Mouse (Mus musculus): ENCODE data around the gene Rxfp3.
"Not testable (repeated sequence)": the region's sequence is repeated elsewhere in the genome, so short reads cannot be mapped to it uniquely, and the experiment has no call there.

Rxfp3 gene

DNA sequence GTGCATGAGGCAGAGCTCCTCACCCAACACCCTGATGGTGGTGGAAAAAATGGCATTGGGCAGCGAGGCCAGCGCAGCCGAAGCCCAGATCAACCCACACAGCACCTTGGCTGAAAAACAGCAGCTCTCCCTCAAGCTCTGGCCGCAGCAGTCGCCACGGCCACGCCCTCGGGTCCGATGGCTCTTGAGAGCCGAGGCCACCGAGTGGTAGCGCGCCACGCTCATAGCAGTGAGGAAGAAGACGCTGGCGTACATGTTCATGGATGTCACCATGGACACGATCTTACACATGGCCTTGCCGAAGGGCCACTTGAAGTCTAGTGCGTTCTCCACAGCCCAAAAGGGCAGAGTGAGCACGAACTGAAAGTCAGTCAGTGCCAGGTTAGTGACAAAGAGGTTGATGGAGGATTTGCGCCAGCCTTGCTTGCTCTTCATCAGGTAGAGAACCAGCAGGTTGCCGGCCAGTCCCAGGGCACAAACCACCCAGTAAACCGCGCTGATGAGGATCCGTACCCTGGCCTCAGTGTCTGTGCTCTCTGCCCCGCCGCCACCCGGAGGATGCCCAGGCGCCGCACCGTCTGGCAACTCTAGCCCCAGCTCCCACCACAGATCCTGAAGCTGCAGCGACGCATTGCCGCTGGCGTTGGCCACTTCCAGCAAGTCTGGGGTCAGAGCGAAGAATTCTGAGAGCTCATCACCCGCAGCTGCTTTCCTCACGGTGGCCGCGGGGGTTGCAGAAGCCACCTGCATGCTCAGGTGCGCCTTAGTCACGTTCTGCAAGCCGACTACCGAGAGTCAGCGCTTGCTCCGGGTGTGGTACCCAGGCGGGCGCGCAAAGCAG is 1.0 kb downstream of the Rxfp3 start:
- DNase-seq (ENCODE audit: low spot score in 2 of 2): no peak

DNA sequence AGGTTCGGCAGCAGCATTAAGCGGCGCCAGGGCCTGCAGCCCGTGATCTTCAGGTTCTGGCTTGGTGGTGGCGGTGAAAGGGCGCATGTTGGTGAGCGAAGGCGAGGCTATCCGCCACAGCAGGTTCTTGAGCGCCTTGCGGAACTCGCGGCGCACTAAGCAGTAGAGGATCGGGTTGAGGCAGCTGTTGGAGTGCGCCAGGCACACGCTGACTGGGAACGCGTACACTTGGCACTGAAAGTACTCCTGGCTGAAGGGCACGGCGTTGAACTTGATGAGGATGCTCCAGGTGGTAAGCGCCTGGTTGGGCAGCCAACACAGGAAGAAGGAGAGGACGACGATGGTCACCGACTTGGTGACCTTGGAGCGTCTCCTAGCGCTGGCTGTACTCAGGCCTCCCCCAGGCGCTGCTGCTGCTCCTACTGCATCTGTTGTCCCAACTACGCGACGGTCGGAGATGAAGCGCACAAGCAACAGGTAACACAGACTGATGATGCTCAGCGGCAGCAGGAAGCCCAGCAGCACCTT is 1.8 kb downstream of the Rxfp3 start:
- DNase-seq (ENCODE audit: low spot score in 2 of 2): no peak

DNA sequence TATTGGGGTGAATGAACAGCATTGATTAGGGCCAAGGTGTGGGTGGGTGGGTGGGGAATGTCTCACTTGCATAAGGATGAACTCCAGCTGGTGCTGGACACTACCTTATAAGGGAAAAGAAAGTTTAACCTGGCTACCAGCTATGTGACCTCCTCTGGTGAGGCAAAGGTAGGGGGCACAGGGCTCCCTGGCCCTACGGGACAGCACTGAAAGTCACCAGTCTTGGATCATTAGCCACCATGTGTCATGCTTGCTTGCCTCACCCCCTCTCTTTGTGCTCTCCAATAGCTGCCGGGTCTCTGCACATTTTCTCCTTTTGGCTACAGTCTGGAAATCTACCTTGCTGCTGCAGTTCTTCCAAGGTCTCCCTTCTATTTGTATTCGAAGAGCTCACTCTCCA is 7.6 kb downstream of the Rxfp3 start:
- DNase-seq (ENCODE audit: low spot score in 2 of 2): no peak

DNA sequence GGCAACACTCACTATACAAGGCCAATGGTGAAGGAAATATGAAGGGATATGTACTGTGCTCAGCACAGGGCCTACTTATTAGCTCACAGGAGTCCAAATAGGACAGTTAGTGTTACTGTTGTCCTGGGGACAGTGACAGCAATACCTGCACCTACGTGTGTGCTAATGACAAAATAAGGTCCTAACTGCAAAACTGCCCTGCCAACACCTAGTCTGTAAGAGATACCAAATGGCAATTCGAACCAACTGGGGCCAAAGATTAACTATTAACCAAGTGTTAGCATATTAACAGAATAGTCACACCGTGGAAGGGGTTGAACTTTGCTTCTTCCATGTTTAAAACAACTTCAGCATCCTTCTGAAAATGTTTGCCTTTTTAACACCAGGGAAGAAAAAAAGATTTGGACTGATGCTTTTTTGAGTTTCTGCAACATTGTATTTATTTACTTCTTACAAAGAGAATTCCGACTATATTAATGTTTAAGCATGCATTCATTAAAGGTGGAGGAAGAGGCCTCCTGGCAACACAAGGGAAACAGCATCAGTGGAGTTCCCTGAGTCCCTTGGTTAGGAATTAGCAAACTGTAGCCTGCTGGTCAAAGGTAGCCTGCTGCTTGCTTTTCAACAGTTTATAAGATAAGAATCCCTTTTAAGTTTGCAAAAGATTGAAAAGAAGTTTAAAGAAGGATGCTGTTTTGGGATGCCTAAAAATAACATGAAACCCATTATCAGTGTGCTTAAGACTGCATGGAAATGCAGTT is 10.8 kb downstream of the Rxfp3 start:
- DNase-seq (ENCODE audit: low spot score in 2 of 2): no peak

DNA sequence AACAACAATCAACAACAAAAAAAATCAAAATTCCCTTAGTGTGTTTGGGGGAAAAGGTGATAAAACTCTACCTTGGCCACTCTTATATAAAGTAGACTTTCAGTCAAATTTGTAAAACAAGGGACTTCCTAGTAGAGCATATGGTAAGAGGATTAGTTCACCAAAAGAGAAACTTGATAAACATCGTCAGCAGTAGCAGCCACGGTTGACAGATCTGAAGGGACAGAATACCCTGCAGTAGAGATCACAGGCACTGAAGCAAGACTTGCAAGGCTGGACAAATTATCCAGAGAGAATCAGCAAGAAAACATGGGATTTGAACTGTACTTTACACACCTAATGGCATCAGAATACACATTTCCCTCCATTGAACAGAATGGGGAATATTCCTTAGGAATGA is 22.9 kb downstream of the Rxfp3 start:
- DNase-seq (ENCODE audit: low spot score in 2 of 2): no peak

DNA sequence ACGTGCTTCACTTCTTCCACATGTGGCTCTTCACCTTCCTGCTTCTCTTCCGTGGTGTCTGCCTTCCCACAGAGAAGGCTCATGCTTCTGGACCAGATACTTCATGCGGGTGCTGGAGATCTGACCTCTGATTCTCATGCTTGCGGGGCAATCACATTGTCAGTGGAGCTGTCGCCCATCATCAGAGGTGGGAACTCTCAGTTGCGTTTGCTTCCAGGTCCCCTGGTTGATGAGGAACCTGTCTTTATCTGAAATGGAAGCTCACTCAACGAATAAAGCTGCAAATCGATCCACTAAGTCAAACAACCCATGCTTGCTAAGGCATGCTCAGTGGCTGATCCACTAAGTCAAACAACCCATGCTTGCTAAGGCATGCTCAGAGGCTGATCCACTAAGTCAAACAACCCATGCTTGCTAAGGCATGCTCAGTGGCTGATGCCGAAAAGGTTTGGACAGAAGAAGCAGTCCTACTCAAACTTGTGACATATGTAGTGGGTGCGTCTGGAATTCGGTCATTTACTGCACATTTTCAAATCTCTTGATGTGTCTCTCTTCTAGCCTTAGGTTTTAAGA is 26.7 kb downstream of the Rxfp3 start:
- no peak for DNase-seq (ENCODE audit: low spot score in 2 of 2)

DNA sequence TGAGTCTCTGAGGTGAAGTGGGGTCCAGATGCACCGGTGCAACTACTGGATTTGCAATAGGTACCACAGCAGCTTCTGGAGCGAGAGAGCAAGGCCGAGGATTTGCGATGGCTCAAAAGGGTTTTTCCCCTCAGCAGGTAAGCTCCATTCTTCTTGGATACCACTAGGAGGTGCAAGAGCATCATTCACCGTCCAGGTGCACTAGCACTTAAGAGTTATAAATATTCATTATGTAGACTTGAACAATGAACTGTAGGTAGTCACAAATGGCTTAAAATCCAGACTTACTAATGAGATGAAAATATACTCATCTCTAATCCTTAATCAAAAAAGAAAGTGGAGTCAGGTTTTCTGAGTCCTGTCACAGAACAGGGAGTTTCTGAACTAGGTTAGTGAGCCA is 29.0 kb downstream of the Rxfp3 start:
- no peak for DNase-seq (ENCODE audit: low spot score in 2 of 2)

DNA sequence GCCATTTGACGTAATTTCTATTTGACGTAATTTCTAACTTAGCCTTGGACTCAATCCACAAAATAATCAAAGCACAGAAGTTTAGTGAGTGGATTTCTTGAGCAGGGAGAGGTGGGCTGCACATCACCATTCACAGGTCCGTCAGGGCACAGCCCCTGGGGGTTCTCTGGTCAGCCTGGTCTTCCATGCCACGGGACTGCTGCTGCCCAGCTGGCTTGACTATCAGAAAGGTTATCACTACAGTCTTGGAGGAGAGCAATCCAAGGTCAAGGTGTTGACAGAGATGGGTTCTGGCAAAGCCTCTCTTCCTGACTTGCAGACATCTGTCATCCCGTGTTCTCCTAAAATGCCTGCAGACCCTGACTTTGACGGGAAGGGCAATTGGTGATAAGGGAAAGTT is 33.1 kb downstream of the Rxfp3 start:
- DNase-seq (ENCODE audit: low spot score in 2 of 2): no peak

DNA sequence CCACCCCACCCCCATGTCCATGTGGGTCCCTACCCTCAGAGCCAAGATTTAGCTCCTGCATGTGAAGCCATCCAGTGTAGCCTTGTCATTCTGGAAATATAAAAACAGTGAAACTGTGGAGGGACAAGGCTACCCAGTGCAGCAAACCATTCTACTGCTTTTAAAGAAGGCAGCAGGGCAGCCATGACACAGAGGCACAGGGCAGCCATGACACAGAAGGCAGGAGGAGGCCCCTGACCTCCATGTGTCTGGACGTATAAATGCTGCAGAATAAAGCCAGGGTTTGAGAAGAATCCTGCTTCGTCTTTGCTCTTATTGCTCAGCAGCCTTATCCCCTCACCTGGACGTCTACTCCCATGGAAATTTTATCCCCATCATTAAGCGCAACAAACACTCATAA is 34.0 kb downstream of the Rxfp3 start:
- DNase-seq (ENCODE audit: low spot score in 2 of 2): no peak

DNA sequence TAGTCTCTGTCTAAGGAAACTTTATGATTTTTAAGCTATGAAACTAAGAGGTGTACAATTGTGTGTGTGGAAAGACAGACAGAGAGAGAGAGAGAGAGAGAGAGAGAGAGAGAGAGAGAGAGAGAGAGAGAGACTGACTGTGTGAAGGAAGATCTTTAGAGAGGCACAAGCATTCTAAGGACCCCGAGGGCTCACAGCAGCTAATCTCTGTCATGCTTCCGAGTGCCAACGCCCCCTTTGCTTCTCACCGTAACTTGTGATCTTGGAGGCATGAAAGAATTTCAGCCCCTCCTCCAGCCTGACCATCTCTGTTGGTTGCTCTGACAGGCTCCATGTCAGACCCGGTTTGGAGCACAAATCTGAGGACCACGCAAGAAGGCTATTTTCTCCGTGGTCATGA is 37.4 kb downstream of the Rxfp3 start, which contains the start of gene Slc45a2:
Gene Slc45a2, plus strand, starts transcription at position 301 of the 400 bp plus-strand sequence.
- no peak for DNase-seq (ENCODE audit: low spot score in 2 of 2)

DNA sequence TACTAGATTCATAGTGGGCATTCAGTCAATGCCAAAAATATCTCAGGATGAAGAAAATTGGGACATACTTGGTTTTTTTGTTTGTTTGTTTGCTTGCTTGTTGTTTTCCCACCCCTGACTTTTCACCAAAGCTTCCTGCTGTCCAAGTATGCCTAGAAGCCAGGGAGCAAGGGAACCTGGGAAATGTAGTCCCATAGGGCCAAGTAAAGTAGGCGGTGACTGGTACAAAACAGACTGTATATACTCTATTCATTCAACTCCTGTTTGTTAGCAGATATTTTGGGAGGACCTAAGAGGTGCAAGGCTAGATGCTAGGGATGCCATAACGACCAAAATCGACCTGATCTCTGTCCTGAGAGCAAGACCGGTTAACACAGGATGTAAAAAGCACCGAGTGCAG is 38.0 kb downstream of the Rxfp3 start:
- no peak for DNase-seq (ENCODE audit: low spot score in 2 of 2)

DNA sequence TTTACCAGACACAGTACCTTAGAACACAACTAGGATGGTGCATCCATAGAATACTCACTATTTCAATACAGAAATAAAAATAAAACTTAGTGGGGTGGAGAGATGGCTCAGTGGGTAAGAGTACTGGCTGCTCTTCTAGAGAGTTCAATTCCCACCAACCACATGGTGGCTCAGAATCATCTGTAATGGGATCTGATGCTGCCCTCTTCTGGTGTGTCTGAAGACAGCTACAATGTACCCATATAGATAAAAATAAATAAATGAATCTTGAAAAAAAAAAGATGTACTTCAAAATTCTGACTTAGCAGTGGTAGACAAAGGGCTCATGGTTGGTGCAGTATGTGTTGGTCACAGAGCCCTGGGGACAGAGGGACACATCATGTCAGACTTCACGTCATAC is 46.2 kb downstream of the Rxfp3 start:
- no peak for DNase-seq (ENCODE audit: low spot score in 2 of 2)

DNA sequence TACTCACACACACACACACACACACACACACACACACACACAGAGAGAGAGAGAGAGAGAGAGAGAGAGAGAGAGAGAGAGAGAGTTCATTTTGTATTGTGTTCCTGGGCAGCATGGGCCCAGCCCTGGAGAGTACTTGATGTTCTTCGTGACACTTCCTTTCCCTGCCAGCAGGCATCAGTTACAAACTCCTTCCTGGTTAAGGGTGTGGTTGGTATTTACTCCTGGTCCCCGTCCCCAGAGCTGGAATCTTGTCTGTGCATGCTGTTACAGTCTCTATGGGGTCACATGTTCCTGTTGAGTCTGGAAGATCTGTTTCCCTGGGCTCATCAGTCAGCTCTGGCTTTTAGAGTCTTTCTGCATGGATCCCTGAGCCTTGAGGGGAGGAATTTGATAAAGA is 47.4 kb downstream of the Rxfp3 start:
- no peak for DNase-seq (ENCODE audit: low spot score in 2 of 2)

DNA sequence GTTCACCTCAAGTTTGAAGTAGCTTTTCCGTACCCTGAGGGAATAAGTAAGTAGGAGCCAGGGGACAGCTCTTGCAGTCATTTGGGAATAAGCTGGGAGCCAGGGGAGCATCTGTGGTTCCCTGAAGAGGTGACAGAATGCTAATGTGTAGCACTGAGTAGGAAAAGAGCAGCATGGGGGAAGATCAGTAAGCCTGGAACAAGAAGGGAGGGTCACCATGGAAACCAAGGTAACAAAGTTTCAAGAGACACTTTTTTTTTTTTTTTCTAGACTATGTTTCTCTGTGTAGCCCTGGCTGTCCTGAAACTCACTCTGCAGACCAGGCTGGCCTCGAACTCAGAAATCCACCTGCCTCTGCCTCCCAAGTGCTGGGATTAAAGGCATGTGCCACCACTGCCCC is 51.3 kb downstream of the Rxfp3 start:
- DNase-seq (ENCODE audit: low spot score in 2 of 2): not testable (repeated sequence)

DNA sequence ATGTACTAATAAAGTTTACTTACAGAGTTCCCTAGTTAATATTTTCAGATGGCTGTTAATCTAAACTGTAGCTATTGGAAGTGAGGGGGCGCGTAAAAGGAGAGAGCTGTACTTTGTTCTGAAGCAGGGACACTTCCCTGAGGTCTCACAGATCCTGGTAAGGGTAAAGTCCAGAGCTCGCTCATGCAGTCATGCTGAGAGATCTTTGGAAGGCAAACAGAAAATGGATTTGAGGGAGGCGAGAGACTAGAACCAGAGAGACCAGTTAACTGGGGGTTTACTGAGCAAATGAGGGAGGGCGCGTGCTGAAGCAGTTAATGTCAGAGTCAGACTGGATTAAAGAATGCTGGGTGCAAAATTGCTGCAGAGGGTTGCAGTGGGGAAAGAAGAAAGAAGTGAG is 52.0 kb downstream of the Rxfp3 start:
- no peak for DNase-seq (ENCODE audit: low spot score in 2 of 2)
